Mouse (Mus musculus) mesoderm, embryonic 11.5 days (tissue): Measurements from ENCODE around the gene Mblac1.
"Not testable (repeated sequence)": the region's sequence is repeated elsewhere in the genome, so short reads cannot be mapped to it uniquely, and the experiment has no call there.

Experiments used
- DNase-seq: peaks from one replicate; pipeline ENCODE4 v3.0.0-alpha.2; 2012; ENCODE audit warnings: low read depth, low spot score

Gene Mblac1

GRCm38 (mm10) chr5:138207873-138208272 is 13.8 kb downstream of the Mblac1 start:
- DNase-seq = no peak

- not testable (repeated sequence) for DNase-seq
Observed at GRCm38 (mm10) chr5:138216632-138217031, 22.5 kb downstream of the Mblac1 start.

GRCm38 (mm10) chr5:138219864-138220263 is 25.8 kb downstream of the Mblac1 start:
- DNase-seq = no peak

- DNase-seq = peak; percentile 72
Observed at GRCm38 (mm10) chr5:138222111-138222510, 28.0 kb downstream of the Mblac1 start.

GRCm38 (mm10) chr5:138223287-138223686 is 29.2 kb downstream of the Mblac1 start:
- DNase-seq = no peak

- DNase-seq = no peak
Observed at GRCm38 (mm10) chr5:138225700-138226099, 31.6 kb downstream of the Mblac1 start, which contains the start of gene Nxpe5. TSS of gene Nxpe5 (plus strand) at chr5:138225898.

DNA sequence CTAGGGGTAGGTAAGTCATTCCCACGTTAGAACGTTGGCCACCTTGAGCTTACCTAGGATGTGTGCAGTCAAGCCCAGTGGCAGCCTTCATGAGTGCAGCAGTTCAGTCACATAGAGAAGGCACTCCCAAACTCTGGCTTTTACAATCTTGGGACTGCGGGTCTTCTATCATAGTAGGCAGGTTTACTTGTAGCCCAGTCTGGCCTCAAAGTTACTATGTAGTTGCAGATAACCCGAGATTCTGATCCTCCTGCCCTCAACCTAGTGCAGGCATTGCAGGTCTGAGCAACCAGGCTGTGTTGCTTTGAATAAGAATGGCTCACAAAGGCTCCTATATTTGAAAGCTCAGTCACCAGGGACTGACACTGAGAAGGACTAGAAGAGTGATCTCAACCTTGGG is 32.4 kb downstream of the Mblac1 start:
- DNase-seq = no peak

- no peak for DNase-seq
Observed at GRCm38 (mm10) chr5:138227367-138227766, 33.3 kb downstream of the Mblac1 start.

GRCm38 (mm10) chr5:138228026-138228425 is 33.9 kb downstream of the Mblac1 start:
- DNase-seq = peak; percentile 23

DNA sequence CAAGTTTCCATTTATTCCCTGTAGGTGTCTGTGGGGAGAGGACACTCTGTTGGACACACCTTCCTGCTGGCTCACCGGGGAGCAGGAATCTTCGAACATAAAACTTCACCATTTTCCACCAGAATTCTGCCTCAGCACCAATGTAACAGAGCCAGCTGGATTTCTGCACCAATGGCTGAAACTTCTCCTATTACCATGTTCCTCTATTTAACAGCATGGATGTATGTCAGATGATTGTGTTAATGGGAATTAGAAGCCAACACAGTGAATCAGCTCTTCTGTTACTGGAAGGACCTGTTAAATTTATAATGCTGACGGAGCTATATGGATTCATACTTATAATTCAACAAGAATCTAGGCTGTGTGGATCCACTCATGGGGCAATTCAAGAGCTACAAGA is 35.4 kb downstream of the Mblac1 start:
- DNase-seq = no peak

DNA sequence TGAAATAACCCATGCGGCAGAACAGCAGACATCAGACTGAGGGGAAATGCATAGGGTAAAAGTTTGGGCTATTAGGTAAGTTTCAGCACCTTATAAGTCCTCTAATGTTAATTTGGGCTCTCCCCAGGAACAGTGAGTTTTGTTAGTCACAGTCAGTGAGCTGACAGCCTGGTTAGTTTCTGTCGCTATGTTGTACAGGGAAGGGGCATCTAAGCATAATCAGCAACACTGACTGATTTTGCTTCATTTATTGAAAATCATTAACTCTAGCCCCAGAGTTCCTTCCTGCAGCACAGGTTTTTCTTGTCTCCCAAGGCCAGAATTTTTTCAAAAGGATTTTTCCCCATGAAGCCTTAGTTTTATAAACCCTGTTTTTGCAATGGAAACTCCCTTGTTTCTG is 39.7 kb downstream of the Mblac1 start:
- DNase-seq = no peak

DNA sequence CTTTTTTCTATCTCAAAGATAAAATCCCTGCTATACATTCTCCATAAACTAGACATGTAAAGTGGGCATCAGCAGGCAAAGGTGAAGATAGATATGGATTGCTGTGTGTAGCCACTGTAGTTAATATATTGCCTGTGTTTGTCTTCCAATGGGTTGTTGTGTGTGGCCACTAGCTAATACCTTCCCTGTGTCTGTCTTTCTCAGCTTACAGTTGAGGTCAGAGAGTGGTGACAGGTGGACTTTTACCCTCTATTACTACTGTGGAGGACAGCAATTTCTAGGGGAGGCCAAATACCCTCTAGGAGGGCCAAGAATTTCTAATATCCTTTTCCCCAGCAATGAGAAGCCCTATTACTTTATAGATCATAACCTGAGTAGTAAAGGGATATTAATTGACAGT is 40.1 kb downstream of the Mblac1 start:
- no peak for DNase-seq

DNA sequence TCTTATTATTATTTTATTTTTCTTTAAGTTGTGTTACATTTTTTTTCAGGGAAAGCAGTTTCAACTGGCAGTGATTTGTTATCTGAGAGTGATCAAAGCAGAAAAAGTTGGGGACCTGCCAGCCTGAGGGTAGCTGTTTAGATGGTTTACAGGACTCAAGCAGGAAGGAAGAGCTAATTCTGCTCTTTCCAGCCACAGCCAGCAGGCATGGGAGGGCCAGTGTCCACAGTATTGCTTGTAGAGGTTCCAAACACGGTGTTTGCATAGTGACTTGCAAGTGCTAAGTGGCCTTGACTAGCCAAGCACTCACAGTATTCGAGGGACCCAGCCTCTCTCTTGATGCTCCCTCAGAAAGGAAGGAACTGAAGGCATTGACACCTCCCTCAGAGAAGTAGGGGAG is 47.4 kb downstream of the Mblac1 start:
- DNase-seq = no peak
